Mouse (Mus musculus): ENCODE measurements around the gene Sec14l2.

Gene Sec14l2

GRCm38 (mm10) chr11:4098816-4099215 lies 24.4 kb downstream of the Sec14l2 start:
- in situ Hi-C loops (cut with MboI, MseI): no loop called here

GRCm38 (mm10) chr11:4098120-4098519 lies 25.1 kb downstream of the Sec14l2 start:
- in situ Hi-C loops (cut with MboI, MseI): no loop called here

- in situ Hi-C loops (cut with MboI, MseI): no loop called here
Observed at GRCm38 (mm10) chr11:4097091-4097621, 26.1 kb downstream of the Sec14l2 start.

- in situ Hi-C loops (cut with MboI, MseI): no loop called here
Observed at GRCm38 (mm10) chr11:4096054-4096984, 26.9 kb downstream of the Sec14l2 start.

- in situ Hi-C loops (cut with MboI, MseI): no loop called here
Observed at GRCm38 (mm10) chr11:4095171-4096053, 27.8 kb downstream of the Sec14l2 start, which contains the start of gene Mtfp1. TSS of gene Mtfp1 (minus strand) at chr11:4095445.

- in situ Hi-C loops (cut with MboI, MseI): no loop called here
Observed at GRCm38 (mm10) chr11:4094378-4095170, 28.6 kb downstream of the Sec14l2 start.

- in situ Hi-C loops (cut with MboI, MseI): no loop called here
Observed at GRCm38 (mm10) chr11:4093459-4094377, 29.5 kb downstream of the Sec14l2 start.

GRCm38 (mm10) chr11:4087267-4087666 lies 35.9 kb downstream of the Sec14l2 start:
- in situ Hi-C loops (cut with MboI, MseI): loop anchor here (5.0 kb wide), 1 partner anchor 75 kb away; no protein-coding TSS in a partner anchor

- in situ Hi-C loops (cut with MboI, MseI): loop anchor here (5.0 kb wide), 1 partner anchor 74 kb away; no protein-coding TSS in a partner anchor
Observed at GRCm38 (mm10) chr11:4086246-4086645, 37.0 kb downstream of the Sec14l2 start.

- in situ Hi-C loops (cut with MboI, MseI): loop anchor here (5.0 kb wide), 1 partner anchor 41 kb away; no protein-coding TSS in a partner anchor
Observed at GRCm38 (mm10) chr11:4083316-4084078, 39.7 kb downstream of the Sec14l2 start.

- in situ Hi-C loops (cut with MboI, MseI): loop anchor here (5.0 kb wide), 1 partner anchor 38 kb away; no protein-coding TSS in a partner anchor
Observed at GRCm38 (mm10) chr11:4080219-4080618, 43.0 kb downstream of the Sec14l2 start.

- in situ Hi-C loops (cut with MboI, MseI): no loop called here
Observed at GRCm38 (mm10) chr11:4078267-4078933, 44.8 kb downstream of the Sec14l2 start.

- in situ Hi-C loops (cut with MboI, MseI): no loop called here
Observed at GRCm38 (mm10) chr11:4076633-4077032, 46.6 kb downstream of the Sec14l2 start.

- in situ Hi-C loops (cut with MboI, MseI): no loop called here
Observed at GRCm38 (mm10) chr11:4069664-4070063, 53.6 kb downstream of the Sec14l2 start.

GRCm38 (mm10) chr11:4064627-4065122 lies 58.5 kb downstream of the Sec14l2 start, which contains the start of gene Sec14l3:
TSS of gene Sec14l3 (plus strand) at chr11:4064841.
- in situ Hi-C loops (cut with MboI, MseI): no loop called here

- in situ Hi-C loops (cut with MboI, MseI): no loop called here
Observed at GRCm38 (mm10) chr11:4062981-4063380, 60.2 kb downstream of the Sec14l2 start.

GRCm38 (mm10) chr11:4062523-4062922 lies 60.7 kb downstream of the Sec14l2 start:
- in situ Hi-C loops (cut with MboI, MseI): no loop called here

Data from T-helper 2 cell (primary cell).